Mouse (Mus musculus) MEL (cell line): Measurements from ENCODE around the gene Atp5k. TPM values are rescaled to one million over a fixed set of nuclear protein-coding genes. Genes with fewer than 3 reads are reported as not detected.

ENCODE experiments used
- DNase-seq: peaks from one replicate; pipeline ENCODE4 v3.0.0; 2011; ENCODE audit warnings: low read depth, low spot score
- H3K27ac ChIP-seq: 2 replicates; pipeline ENCODE4 v1.5.1; 2012; ENCODE audit warnings: low read depth, mild to moderate bottlenecking, control low read depth, low read length, moderate library complexity; ENCODE audit not compliant: control insufficient read depth
- H3K27me3 ChIP-seq, 2 experiments: fragments of 150-350 bp in 1 of 2; sonication (generic) in 1 of 2; 2 replicates each; pipeline ENCODE4 v1.6.1; 2012; ENCODE audit warnings: low read length in 2 of 2, mild to moderate bottlenecking in 2 of 2, improper control_type of control experiment in 1 of 2, moderate library complexity in 1 of 2; ENCODE audit not compliant: insufficient read depth in 2 of 2, control insufficient read depth in 1 of 2
- H3K36me3 ChIP-seq, 2 experiments: 2 replicates each; pipeline ENCODE4 v1.6.1; 2012 to 2014; ENCODE audit warnings: low read length in 2 of 2, improper control_type of control experiment in 1 of 2, inconsistent platforms in 1 of 2, mild to moderate bottlenecking in 1 of 2; ENCODE audit not compliant: insufficient read depth in 2 of 2, control insufficient read depth in 1 of 2
- H3K4me1 ChIP-seq, 2 experiments: fragments of 150-350 bp in 1 of 2; sonication (generic) in 1 of 2; 2 replicates each; pipeline ENCODE4 v1.6.1; 2012; ENCODE audit warnings: low read length in 2 of 2, improper control_type of control experiment in 1 of 2, mild to moderate bottlenecking in 1 of 2; ENCODE audit not compliant: insufficient read depth in 2 of 2, control insufficient read depth in 1 of 2
- H3K4me3 ChIP-seq, 2 experiments: fragments of 150-350 bp in 1 of 2; sonication (generic) in 1 of 2; 2 replicates each; pipeline ENCODE4 v1.5.1; 2012; ENCODE audit warnings: low read depth in 2 of 2, low read length in 2 of 2, mild to moderate bottlenecking in 2 of 2, moderate library complexity in 2 of 2, control low read depth in 1 of 2, improper control_type of control experiment in 1 of 2; ENCODE audit not compliant: control insufficient read depth in 1 of 2, insufficient read depth in 1 of 2
- H3K79me2 ChIP-seq: 2 replicates; pipeline ENCODE4 v1.6.1; 2012; ENCODE audit warnings: mild to moderate bottlenecking, low read length, moderate library complexity; ENCODE audit not compliant: control insufficient read depth, poor library complexity, insufficient read depth
- H3K9ac ChIP-seq: 2 replicates; pipeline ENCODE4 v1.6.1; 2012; ENCODE audit warnings: low read depth, mild to moderate bottlenecking, control low read depth, low read length, moderate library complexity; ENCODE audit not compliant: control insufficient read depth, poor library complexity, severe bottlenecking
- H3K9me3 ChIP-seq: fragments of 150-350 bp; sonication (generic); replicated peaks from 2 replicates; pipeline ENCODE4 v1.6.1; 2012; ENCODE audit warnings: mild to moderate bottlenecking, low read length, improper control_type of control experiment, moderate library complexity; ENCODE audit not compliant: insufficient read depth
- CHD2 ChIP-seq: IDR thresholded peaks from 2 replicates; pipeline ENCODE4 v1.6.1; 2011; ENCODE audit warnings: low read length, improper control_type of control experiment
- CTCF ChIP-seq, 3 experiments: IDR thresholded peaks in 2 of 3; conservative IDR thresholded peaks in 1 of 3; 2 replicates each; pipeline ENCODE4 v1.5.1; 2011 to 2012; ENCODE audit warnings: low read length in 3 of 3, low read depth in 2 of 3, mild to moderate bottlenecking in 2 of 3, improper control_type of control experiment in 1 of 3, inconsistent platforms in 1 of 3, mixed read lengths in 1 of 3, moderate library complexity in 1 of 3; ENCODE audit not compliant: control insufficient read depth in 1 of 3, insufficient read depth in 1 of 3, poor library complexity in 1 of 3, severe bottlenecking in 1 of 3
- E2F4 ChIP-seq: IDR thresholded peaks from 2 replicates; pipeline ENCODE4 v1.6.1; 2011; ENCODE audit warnings: low read depth, low read length, improper control_type of control experiment, borderline replicate concordance
- ELF1 ChIP-seq: IDR thresholded peaks from 2 replicates; pipeline ENCODE4 v1.6.1; 2014; ENCODE audit warnings: low read depth, mild to moderate bottlenecking, inconsistent platforms, low read length, improper control_type of control experiment, moderate library complexity
- GATA1 ChIP-seq: IDR thresholded peaks from 2 replicates; pipeline ENCODE4 v1.6.1; 2011; ENCODE audit warnings: low read depth, low read length, improper control_type of control experiment
- KAT2A ChIP-seq: conservative IDR thresholded peaks from 2 replicates; pipeline ENCODE4 v1.6.1; 2012; ENCODE audit warnings: low read depth, low read length, improper control_type of control experiment, inconsistent platforms
- MAFK ChIP-seq: IDR thresholded peaks from 2 replicates; pipeline ENCODE4 v1.6.1; 2011; ENCODE audit warnings: low read depth, mild to moderate bottlenecking, low read length, improper control_type of control experiment, borderline replicate concordance
- MAX ChIP-seq: IDR thresholded peaks from 2 replicates; pipeline ENCODE4 v1.6.1; 2011; ENCODE audit warnings: low read length, improper control_type of control experiment
- MAZ ChIP-seq: IDR thresholded peaks from 2 replicates; pipeline ENCODE4 v1.6.1; 2012; ENCODE audit warnings: low read depth, mild to moderate bottlenecking, inconsistent platforms, low read length, improper control_type of control experiment
- MEF2A ChIP-seq: IDR thresholded peaks from 2 replicates; pipeline ENCODE4 v1.6.1; 2014; ENCODE audit warnings: low read depth, mild to moderate bottlenecking, inconsistent platforms, low read length, improper control_type of control experiment; ENCODE audit not compliant: poor library complexity, insufficient replicate concordance, severe bottlenecking; ENCODE audit errors: extremely low read depth
- MXI1 ChIP-seq: IDR thresholded peaks from 2 replicates; pipeline ENCODE4 v1.6.1; 2011; ENCODE audit warnings: mild to moderate bottlenecking, low read depth, low read length, improper control_type of control experiment
- POLR2A ChIP-seq, 2 experiments: IDR thresholded peaks; 2 replicates each; pipeline ENCODE4 v1.6.1; 2011 to 2012; ENCODE audit warnings: low read length in 2 of 2, mild to moderate bottlenecking in 2 of 2, control low read depth in 1 of 2, improper control_type of control experiment in 1 of 2, low read depth in 1 of 2, moderate library complexity in 1 of 2; ENCODE audit not compliant: control insufficient read depth in 1 of 2, insufficient read depth in 1 of 2, poor library complexity in 1 of 2
- POLR2AphosphoS2 ChIP-seq: IDR thresholded peaks from 2 replicates; pipeline ENCODE4 v1.6.1; 2011; ENCODE audit warnings: low read length, improper control_type of control experiment
- POLR2AphosphoS5 ChIP-seq: IDR thresholded peaks from 2 replicates; pipeline ENCODE4 v1.6.1; 2012; ENCODE audit warnings: low read depth, borderline replicate concordance, mild to moderate bottlenecking, inconsistent platforms, low read length, moderate library complexity, mixed read lengths
- TBP ChIP-seq: IDR thresholded peaks from 2 replicates; pipeline ENCODE4 v1.8.0; 2011; ENCODE audit warnings: low read depth, low read length, improper control_type of control experiment
- TCF12 ChIP-seq: IDR thresholded peaks from 2 replicates; pipeline ENCODE4 v1.6.1; 2014; ENCODE audit warnings: low read depth, mild to moderate bottlenecking, inconsistent platforms, low read length, improper control_type of control experiment, moderate library complexity
- ZC3H11A ChIP-seq: IDR thresholded peaks from 2 replicates; pipeline ENCODE4 v1.6.1; 2012; ENCODE audit warnings: low read depth, mild to moderate bottlenecking, inconsistent platforms, low read length, improper control_type of control experiment
- ZKSCAN1 ChIP-seq: IDR thresholded peaks from 2 replicates; pipeline ENCODE4 v1.6.1; 2012; ENCODE audit warnings: low read depth, mild to moderate bottlenecking, inconsistent platforms, low read length, improper control_type of control experiment, moderate library complexity
- ZMIZ1 ChIP-seq: IDR thresholded peaks from 2 replicates; pipeline ENCODE4 v1.6.1; 2012; ENCODE audit warnings: low read depth, mild to moderate bottlenecking, inconsistent platforms, low read length, improper control_type of control experiment, moderate library complexity
- polyA plus RNA-seq, 2 experiments: library from polyadenylated mRNA; stranded (reverse) in 1 of 2; unstranded in 1 of 2; fragments of >175 nt in 1 of 2; fragments of >200 nt in 1 of 2; gene quantifications; 2 replicates each; pipeline versions ENCODE4 v1.2.1 to v1.2.4; 2012; ENCODE audit warnings: low replicate concordance in 2 of 2, low read depth in 1 of 2; ENCODE audit not compliant: insufficient read length in 2 of 2, insufficient read depth in 1 of 2, missing spikeins in 1 of 2
- total RNA-seq: library from RNA; depleted of rRNA; stranded (reverse); fragments of 300-350 nt; gene quantifications from 2 replicates; pipeline ENCODE4 v1.2.3, GENCODE M21; 2012

Atp5k gene
- total and polyA plus RNA-seq, 3 experiments: 329 to 801 TPM; not detected in 1

GRCm38 (mm10) chr5:108433804-108434587 is at the start of gene Atp5k (continued):
- peak; percentile 33 for TF ChIP-seq MAX
- peak; percentile 83 for TF ChIP-seq ZMIZ1
- TF ChIP-seq MXI1: peak; percentile 76
- peak; percentile 49; the same call in 1 of the 2 replicates for TF ChIP-seq MAZ
- peak; percentile 56 to 96; a peak in 3 of 4 replicates for TF ChIP-seq POLR2A (IDR thresholded peaks at IDR 0.05; ENCODE audit: control insufficient read depth in 1 of 2, insufficient read depth in 1 of 2, low read depth in 1 of 2, low read length in 2 of 2, poor library complexity in 1 of 2)

GRCm38 (mm10) chr5:108483006-108483405 is 48.8 kb upstream of the Atp5k start:
- DNase-seq: no peak
- Histone ChIP-seq H3K9me3 (no peaks in the 10 kb centered on the region), H3K4me1 (no peaks in the 10 kb centered on the region; a peak in 1 of 4 replicates), H3K9ac (no peak overlapping the region), H3K27me3 (no peaks in the 10 kb centered on the region), H3K4me3 (no peak overlapping the region), H3K27ac (no peak overlapping the region), H3K79me2 (no peaks in the 10 kb centered on the region), H3K36me3 (peaks cover 0 to 28% of the 10 kb centered on the region in 2 experiments; a peak in 3 of 4 replicates)
- TF ChIP-seq GATA1 (no peak), TBP (no peak), ZC3H11A (no peak), ZKSCAN1 (no peak), KAT2A (no peak), E2F4 (no peak), CTCF (IDR thresholded peaks at IDR 0.05 in 2 of 3, conservative IDR thresholded peaks at IDR 0.05 in 1 of 3; ENCODE audit: control insufficient read depth in 1 of 3, insufficient read depth in 1 of 3, low read depth in 2 of 3, low read length in 3 of 3, poor library complexity in 1 of 3, severe bottlenecking in 1 of 3) (no peak), POLR2AphosphoS5 (no peak), POLR2AphosphoS2 (no peak), POLR2A (IDR thresholded peaks at IDR 0.05; ENCODE audit: control insufficient read depth in 1 of 2, insufficient read depth in 1 of 2, low read depth in 1 of 2, low read length in 2 of 2, poor library complexity in 1 of 2) (no peak), MXI1 (no peak), CHD2 (no peak), MEF2A (no peak), ELF1 (no peak), TCF12 (no peak), MAFK (no peak)
